In the genomic region with DNA sequence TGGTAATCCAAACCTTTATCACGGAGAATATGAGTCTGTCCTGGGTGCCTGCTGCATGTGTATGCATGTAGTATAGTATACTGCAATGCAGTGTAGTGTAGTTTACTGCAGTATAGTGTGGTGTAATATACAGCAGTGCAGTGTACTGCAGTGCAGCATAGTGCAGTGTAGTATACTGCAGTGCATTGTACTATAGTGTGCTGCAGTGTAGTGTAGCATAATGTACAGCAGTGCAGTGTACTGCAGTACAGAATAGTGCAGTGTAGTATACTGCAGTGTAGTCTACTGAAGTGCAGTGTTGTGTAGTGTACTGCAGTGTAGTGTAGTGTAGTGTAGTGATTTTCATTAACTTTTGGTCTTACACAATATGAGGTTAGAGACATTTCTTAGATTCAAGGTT, we compare ENCODE assay signal across 26 mouse cellular contexts. TPM values are rescaled to one million over a fixed set of nuclear protein-coding genes. Genes with fewer than 3 reads are reported as not detected.
DNase-seq lines count a peak whose midpoint lies in the region; ATAC-seq and TF ChIP-seq lines count a peak whose summit lies in the region.
"Had no signal": no experiment of that assay in that cellular context is flagged by ENCODE, and none has a peak within 500 bp of the region (broad histone marks: within the 10 kb centered on the region; RNA-seq: fewer than 3 reads in every experiment).

No protein-coding gene starts in this region.

- no peak for DNase-seq in hindbrain, embryonic 11.5 days (ENCODE audit: low spot score)
- DNase-seq in liver, embryonic 11.5 days (ENCODE audit: low spot score), result no peak
- DNase-seq in neural tube, embryonic 10.5 days (ENCODE audit: extremely low spot score, low spot score), result no peak
- DNase-seq in liver, postnatal 0 days, result no peak
- DNase-seq in urinary bladder, adult 18-20 months (ENCODE audit: low spot score in 2 of 2), result no peak
- DNase-seq: adrenal gland, postnatal 10 days; B cell, adult 2 months; cerebellum, adult 2 months; cerebellum, postnatal 36 days; embryo, embryonic 11 days; heart, postnatal 4 days; lung, postnatal 4 days; retina, postnatal 1 day; right cerebral cortex, postnatal 25 days; spleen, adult 18-20 months had no signal

- no peak overlapping the region for H3K27ac ChIP-seq in hindbrain, embryonic 15.5 days (replicated peaks)
- no peak overlapping the region for H3K27ac ChIP-seq in hindbrain, embryonic 11.5 days (ENCODE audit: low read depth, low read length)
- H3K27ac ChIP-seq in liver, embryonic 12.5 days, result no peak overlapping the region
- H3K27ac ChIP-seq in liver, embryonic 11.5 days (ENCODE audit: low read depth, low read length), result no peak overlapping the region
- H3K27ac ChIP-seq in neural tube, embryonic 15.5 days (replicated peaks), result no peak overlapping the region
- H3K27ac ChIP-seq in liver, postnatal 0 days (ENCODE audit: low read depth), result no peak overlapping the region
- H3K27ac ChIP-seq: heart, embryonic 10.5 days; left cerebral cortex, adult 2 months; lung, embryonic 15.5 days; midbrain, embryonic 10.5 days; neural tube, embryonic 12.5 days had no signal

- 93% methylated on average over 1 of the region's 1 CpGs for WGBS in hindbrain, embryonic 15.5 days
- 94% methylated on average over 1 of the region's 1 CpGs for WGBS in hindbrain, embryonic 11.5 days
- 85% methylated on average over 1 of the region's 1 CpGs for WGBS in liver, embryonic 12.5 days (ENCODE audit: insufficient replicate concordance)
- WGBS in liver, embryonic 11.5 days, result 97% methylated on average over 1 of the region's 1 CpGs
- 97% methylated on average over 1 of the region's 1 CpGs for WGBS in neural tube, embryonic 15.5 days
- 92% methylated on average over 1 of the region's 1 CpGs for WGBS in liver, postnatal 0 days (ENCODE audit: insufficient replicate concordance)

- TF ChIP-seq EP300 in liver, postnatal 0 days (IDR thresholded peaks at IDR 0.05; ENCODE audit: low read depth), result no peak

- TF ChIP-seq CTCF in liver, postnatal 0 days (IDR thresholded peaks at IDR 0.05; ENCODE audit: low read depth), result no peak

- H3K4me3 ChIP-seq in hindbrain, embryonic 15.5 days, result no peak overlapping the region
- no peak overlapping the region for H3K4me3 ChIP-seq in hindbrain, embryonic 11.5 days (ENCODE audit: low read depth, low read length)
- H3K4me3 ChIP-seq in liver, embryonic 12.5 days, result no peak overlapping the region
- no peak overlapping the region for H3K4me3 ChIP-seq in liver, embryonic 11.5 days (ENCODE audit: low read depth, low read length)
- no peak overlapping the region for H3K4me3 ChIP-seq in neural tube, embryonic 15.5 days (replicated peaks)
- no peak overlapping the region for H3K4me3 ChIP-seq in liver, postnatal 0 days (ENCODE audit: low read depth, low read length)
- H3K4me3 ChIP-seq: heart, embryonic 10.5 days; left cerebral cortex, adult 2 months; lung, embryonic 15.5 days; midbrain, embryonic 10.5 days; neural tube, embryonic 12.5 days had no signal

- H3K27me3 ChIP-seq in hindbrain, embryonic 15.5 days, result no peaks in the 10 kb centered on the region
- H3K27me3 ChIP-seq in hindbrain, embryonic 11.5 days (ENCODE audit: control insufficient read depth, insufficient read depth, low read length), result no peaks in the 10 kb centered on the region
- no peaks in the 10 kb centered on the region for H3K27me3 ChIP-seq in liver, embryonic 12.5 days (replicated peaks)
- no peaks in the 10 kb centered on the region for H3K27me3 ChIP-seq in liver, embryonic 11.5 days (replicated peaks; ENCODE audit: control insufficient read depth, insufficient read depth, low read length)
- no peaks in the 10 kb centered on the region for H3K27me3 ChIP-seq in neural tube, embryonic 15.5 days (replicated peaks)
- no peaks in the 10 kb centered on the region for H3K27me3 ChIP-seq in liver, postnatal 0 days (ENCODE audit: insufficient read depth, low read length)
- H3K27me3 ChIP-seq: CH12.LX; lung, embryonic 15.5 days; neural tube, embryonic 12.5 days had no signal

- H3K36me3 ChIP-seq in hindbrain, embryonic 15.5 days, result no peaks in the 10 kb centered on the region
- H3K36me3 ChIP-seq in hindbrain, embryonic 11.5 days (ENCODE audit: control insufficient read depth, insufficient read depth, low read length), result no peaks in the 10 kb centered on the region
- no peaks in the 10 kb centered on the region for H3K36me3 ChIP-seq in liver, embryonic 12.5 days
- no peaks in the 10 kb centered on the region for H3K36me3 ChIP-seq in liver, embryonic 11.5 days (ENCODE audit: control insufficient read depth, insufficient read depth, low read length)
- H3K36me3 ChIP-seq in neural tube, embryonic 15.5 days, result no peaks in the 10 kb centered on the region
- H3K36me3 ChIP-seq in liver, postnatal 0 days (replicated peaks; ENCODE audit: insufficient read depth, low read length), result no peaks in the 10 kb centered on the region
- H3K36me3 ChIP-seq: heart, embryonic 10.5 days; lung, embryonic 15.5 days; neural tube, embryonic 12.5 days had no signal

- H3K9me3 ChIP-seq in hindbrain, embryonic 15.5 days, result no peaks in the 10 kb centered on the region
- no peaks in the 10 kb centered on the region for H3K9me3 ChIP-seq in hindbrain, embryonic 11.5 days (ENCODE audit: control insufficient read depth, low read length)
- no peaks in the 10 kb centered on the region for H3K9me3 ChIP-seq in liver, embryonic 12.5 days (replicated peaks)
- no peaks in the 10 kb centered on the region for H3K9me3 ChIP-seq in liver, embryonic 11.5 days (ENCODE audit: control insufficient read depth, low read length)
- H3K9me3 ChIP-seq in neural tube, embryonic 15.5 days (replicated peaks), result no peaks in the 10 kb centered on the region
- H3K9me3 ChIP-seq in liver, postnatal 0 days (ENCODE audit: low read length), result no peaks in the 10 kb centered on the region
- H3K9me3 ChIP-seq: G1E; heart, embryonic 10.5 days; lung, embryonic 15.5 days; midbrain, embryonic 10.5 days; neural tube, embryonic 12.5 days had no signal

- H3K4me1 ChIP-seq in hindbrain, embryonic 15.5 days (replicated peaks), result peaks cover 10% of the 10 kb centered on the region; the same call in 1 of the 2 replicates
- H3K4me1 ChIP-seq in hindbrain, embryonic 11.5 days (replicated peaks; ENCODE audit: control insufficient read depth, insufficient read depth, low read length), result no peaks in the 10 kb centered on the region
- peaks cover 15% of the 10 kb centered on the region; the same call in 1 of the 2 replicates for H3K4me1 ChIP-seq in liver, embryonic 12.5 days
- H3K4me1 ChIP-seq in liver, embryonic 11.5 days (replicated peaks; ENCODE audit: control insufficient read depth, insufficient read depth, low read length), result peaks cover 8% of the 10 kb centered on the region; the same call in 1 of the 2 replicates
- peaks cover 7% of the 10 kb centered on the region; the same call in 1 of the 2 replicates for H3K4me1 ChIP-seq in neural tube, embryonic 15.5 days
- H3K4me1 ChIP-seq in liver, postnatal 0 days (ENCODE audit: insufficient read depth), result peaks cover 8% of the 10 kb centered on the region
- H3K4me1 ChIP-seq: midbrain, embryonic 10.5 days; neural tube, embryonic 12.5 days had no signal

- ATAC-seq in hindbrain, embryonic 15.5 days (ENCODE audit: low FRiP score, low read depth), result peak; percentile 65; the same call in 1 of the 2 replicates
- no peak for ATAC-seq in hindbrain, embryonic 11.5 days (ENCODE audit: low FRiP score)
- ATAC-seq in liver, embryonic 12.5 days, result 0 out of 2 replicates have a peak, but pooled peaks have one; percentile 40
- no peak for ATAC-seq in liver, embryonic 11.5 days (replicated peaks; ENCODE audit: low FRiP score)
- ATAC-seq in neural tube, embryonic 15.5 days (ENCODE audit: low FRiP score), result peak; percentile 66; the same call in 1 of the 2 replicates
- ATAC-seq in liver, postnatal 0 days, result peak; percentile 17; the same call in 1 of the 2 replicates
- ATAC-seq: intestine, postnatal 0 days had no signal

- no peak overlapping the region for H3K4me2 ChIP-seq in hindbrain, embryonic 15.5 days
- H3K4me2 ChIP-seq in hindbrain, embryonic 11.5 days (replicated peaks; ENCODE audit: low read depth, low read length), result no peak overlapping the region
- H3K4me2 ChIP-seq in liver, embryonic 12.5 days, result no peak overlapping the region
- H3K4me2 ChIP-seq in liver, embryonic 11.5 days, result no peak overlapping the region
- no peak overlapping the region for H3K4me2 ChIP-seq in neural tube, embryonic 15.5 days
- H3K4me2 ChIP-seq in liver, postnatal 0 days (ENCODE audit: low read depth, low read length), result no peak overlapping the region
- H3K4me2 ChIP-seq: lung, embryonic 15.5 days; neural tube, embryonic 12.5 days had no signal

- H3K9ac ChIP-seq in hindbrain, embryonic 15.5 days, result no peak overlapping the region
- no peak overlapping the region for H3K9ac ChIP-seq in hindbrain, embryonic 11.5 days (ENCODE audit: low read depth, low read length)
- H3K9ac ChIP-seq in liver, embryonic 12.5 days, result no peak overlapping the region
- no peak overlapping the region for H3K9ac ChIP-seq in liver, embryonic 11.5 days (ENCODE audit: low read depth, low read length)
- H3K9ac ChIP-seq in neural tube, embryonic 15.5 days (replicated peaks), result no peak overlapping the region
- H3K9ac ChIP-seq in liver, postnatal 0 days (replicated peaks), result no peak overlapping the region
- H3K9ac ChIP-seq: lung, embryonic 15.5 days; neural tube, embryonic 12.5 days had no signal

RNA-seq across cellular contexts. Expression of a gene that starts 17.9 kb away (rescaled TPM):
- 6.1 and 6.6 TPM in 2 replicates for polyA plus RNA-seq in hindbrain, embryonic 15.5 days (2015; fragmentation: Nextera tagmentation; extraction: Ambion mirVana)
- polyA plus RNA-seq in hindbrain, embryonic 11.5 days (2014; fragmentation: Nextera tagmentation; extraction: Ambion mirVana), result 10.1 and 14.9 TPM in 2 replicates
- polyA plus RNA-seq in liver, embryonic 12.5 days (2016; fragmentation: Nextera tagmentation; extraction: Ambion mirVana), result 2.3 and 2.5 TPM in 2 replicates
- 4.9 TPM in 2 replicates for polyA plus RNA-seq in liver, embryonic 11.5 days (2014; fragmentation: Nextera tagmentation; extraction: Ambion mirVana)
- polyA plus RNA-seq in neural tube, embryonic 15.5 days (2015; fragmentation: Nextera tagmentation; extraction: Ambion mirVana), result 5.4 and 5.6 TPM in 2 replicates
- 2.7 and 2.8 TPM in 2 replicates for polyA plus RNA-seq in liver, postnatal 0 days (2015; fragmentation: Nextera tagmentation; extraction: Ambion mirVana)

Comparison
In these comparisons a context has a peak if more than half of its experiments do, and no peak if none do; other contexts are left out.
1. ATAC-seq: peak in hindbrain, embryonic 15.5 days (single experiment), liver, embryonic 12.5 days (single experiment), neural tube, embryonic 15.5 days (single experiment) and liver, postnatal 0 days (single experiment); none in hindbrain, embryonic 11.5 days (single experiment) and liver, embryonic 11.5 days (single experiment).